Comparison of ENCODE assay signal across 8 mouse cellular contexts in genomic region chr6:67036356-67036811, GRCm38 (mm10). TPM values are rescaled to one million over a fixed set of nuclear protein-coding genes. Genes with fewer than 3 reads are reported as not detected.
DNase-seq lines count a peak whose midpoint lies in the region; ATAC-seq lines count a peak whose summit lies in the region.

No protein-coding gene starts in this region.

- peak overlapping the region; percentile 82 for H3K4me2 ChIP-seq in intestine, embryonic 15.5 days (replicated peaks)

- intact Hi-C loops in gastrocnemius, postnatal 36 days (cut with DNase I), result loop anchor here (1.0 to 5.0 kb wide), 5 partner anchors 66 to 121 kb away; no protein-coding TSS in a partner anchor
- intact Hi-C loops in left cerebral cortex, postnatal 25 days (cut with DNase I), result loop anchor here (2.0 to 10.0 kb wide), 4 partner anchors 72 to 194 kb away; partner anchors contain the start of gene Gng12

- peak overlapping the region; percentile 84 for H3K9ac ChIP-seq in intestine, embryonic 15.5 days

- H3K4me1 ChIP-seq in intestine, embryonic 15.5 days (replicated peaks), result peaks cover 8% of the 10 kb centered on the region; the same call in 1 of the 2 replicates

- H3K4me3 ChIP-seq in intestine, embryonic 15.5 days (replicated peaks), result peak overlapping the region; percentile 78

- ATAC-seq in intestine, embryonic 15.5 days, result peak; percentile 84

- WGBS in intestine, embryonic 15.5 days, result under 1% methylated on average over 29 of the region's 29 CpGs

- peak; percentile 83 for DNase-seq in adrenal gland, adult 8-10 months
- peak; percentile 72 for DNase-seq in embryo, embryonic 11.5 days (ENCODE audit: low read depth, low spot score)
- peak; percentile 80 to 83 for DNase-seq in gastrocnemius, postnatal 36 days
- peak; percentile 76 to 81 for DNase-seq in left cerebral cortex, postnatal 25 days (ENCODE audit: low spot score in 2 of 2)
- DNase-seq in mesoderm, embryonic 11.5 days (ENCODE audit: low read depth, low spot score), result peak; percentile 92
- peak; percentile 81 for DNase-seq in right cerebral cortex, postnatal 25 days
- peak; percentile 82 to 87 for DNase-seq in urinary bladder, postnatal 36 days (ENCODE audit: low spot score in 2 of 2)

- H3K27me3 ChIP-seq in intestine, embryonic 15.5 days (replicated peaks), result no peaks in the 10 kb centered on the region

- H3K9me3 ChIP-seq in intestine, embryonic 15.5 days, result no peaks in the 10 kb centered on the region

- H3K27ac ChIP-seq in intestine, embryonic 15.5 days, result peak overlapping the region; percentile 95

- H3K36me3 ChIP-seq in intestine, embryonic 15.5 days, result no peaks in the 10 kb centered on the region

RNA-seq across cellular contexts. Expression of gene Gadd45a, which starts 0.9 kb away (rescaled TPM):
- 10 to 100 TPM; 16.4 to 36.1 (median 22.2) TPM for total RNA-seq in adrenal gland, adult 8-10 months (2022)
- 10 to 100 TPM; 39.6 to 48.7 TPM for total RNA-seq in gastrocnemius, postnatal 36 days (2021)
- polyA plus RNA-seq in intestine, embryonic 15.5 days (2015; fragmentation: Nextera tagmentation; extraction: Ambion mirVana), result 29.6 and 37.5 TPM in 2 replicates
- 10 to 100 TPM in 1 of 2 experiments, 1 to 10 TPM in 1; 7.4 to 11.0 TPM for total RNA-seq in left cerebral cortex, postnatal 25 days (2021)

Comparison
In these comparisons a context has a peak if more than half of its experiments do, and no peak if none do; other contexts are left out.
1. Peak in every context shown above with its lines: DNase-seq, ATAC-seq, H3K4me3 ChIP-seq and H3K27ac ChIP-seq.